Mouse (Mus musculus): ENCODE data around the gene Prpf38b. TPM values are rescaled to one million over a fixed set of nuclear protein-coding genes. Genes with fewer than 3 reads are reported as not detected.
A peak's percentile ranks its signal among the peaks of the same experiment; 100 is the strongest.

Gene Prpf38b
- polyA plus RNA-seq (2016; fragmentation: Nextera tagmentation; extraction: Ambion mirVana), result 77.1 and 80.7 TPM in 2 replicates

DNA sequence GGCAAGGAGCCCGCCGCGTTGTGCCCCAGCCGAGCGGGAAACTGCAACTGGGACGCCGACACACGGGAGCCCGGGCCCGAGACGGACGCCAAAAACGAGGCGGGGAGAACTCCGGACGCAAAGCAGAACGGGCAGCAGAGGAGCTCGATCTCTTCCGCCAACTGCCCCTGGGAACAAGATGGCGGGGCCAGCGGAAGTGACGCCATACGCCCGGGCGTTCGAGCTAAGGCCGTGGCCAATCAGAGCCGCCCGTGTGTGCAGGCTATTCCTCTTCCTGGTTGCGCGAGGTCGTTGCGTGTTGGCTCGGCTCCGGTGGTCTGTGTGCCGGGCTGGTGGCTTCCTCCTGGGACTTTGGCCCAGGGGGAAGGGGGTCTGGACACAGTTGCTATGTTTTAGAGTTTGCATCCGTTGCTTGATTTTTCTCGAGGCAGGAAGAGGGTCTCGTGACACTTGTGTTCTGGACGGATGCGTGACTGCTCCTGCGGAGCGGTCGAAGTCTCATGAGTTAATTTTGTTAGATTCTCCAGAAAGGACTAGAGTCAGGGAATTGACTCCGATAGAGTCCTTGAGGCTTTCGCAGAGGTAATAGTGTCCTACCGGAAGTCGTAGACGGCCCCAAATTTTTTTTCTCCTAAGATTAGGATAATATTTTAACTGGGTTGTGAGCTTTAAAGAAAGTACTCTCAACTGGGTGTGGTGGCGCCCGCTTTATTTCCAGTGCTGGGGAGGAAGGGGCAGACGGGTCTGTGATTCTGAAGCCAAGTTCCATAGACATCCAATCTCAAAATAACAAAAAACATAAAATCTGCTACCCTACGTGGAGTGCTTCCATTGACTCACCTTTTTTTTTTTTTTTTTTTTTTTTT lies at the start of gene Prpf38b:
Prpf38b (minus strand) TSS at position 180 of the 866 bp plus-strand sequence.
- peaks cover 20% of the 10 kb centered on the region for H3K4me1 ChIP-seq
- 2% methylated on average over 53 of the region's 53 CpGs for WGBS
- H3K27me3 ChIP-seq (replicated peaks; ENCODE audit: low read depth, poor library complexity, severe bottlenecking), result no peaks in the 10 kb centered on the region
- peaks cover 19% of the 10 kb centered on the region for H3K36me3 ChIP-seq (replicated peaks)
- DNase-seq (ENCODE audit: low spot score), result peak; percentile 98
- H3K4me3 ChIP-seq, result peak within 1 kb of the TSS; percentile 84
- H3K27ac ChIP-seq (replicated peaks), result peak within 1 kb of the TSS; percentile 97
- no peaks in the 10 kb centered on the region for H3K9me3 ChIP-seq

DNA sequence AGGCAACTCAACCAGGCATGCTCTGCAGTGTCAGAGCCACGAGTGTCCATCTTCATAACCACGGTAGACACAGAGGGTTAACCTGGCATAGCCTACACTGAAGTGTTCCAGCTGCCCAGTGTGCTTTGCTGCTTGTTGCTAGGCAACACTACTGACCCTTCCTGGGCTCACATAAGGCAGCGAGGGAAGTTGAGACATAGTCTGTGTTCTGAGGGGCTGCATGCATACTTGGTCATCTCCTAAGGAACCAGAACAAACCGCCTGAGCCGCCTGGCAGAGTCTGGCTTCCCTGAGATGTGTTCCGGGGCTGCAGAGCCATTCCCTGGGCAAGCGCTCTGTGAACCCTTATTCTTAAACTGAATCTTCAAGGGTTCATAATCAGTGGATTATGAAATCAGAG lies 49.7 kb upstream of the Prpf38b start:
- peak overlapping the region; percentile 67 for H3K27ac ChIP-seq (replicated peaks)
- H3K4me3 ChIP-seq, result no peak overlapping the region
- WGBS, result 58% methylated on average over 7 of the region's 7 CpGs
- no peaks in the 10 kb centered on the region for H3K9me3 ChIP-seq
- no peaks in the 10 kb centered on the region for H3K36me3 ChIP-seq (replicated peaks)
- H3K4me1 ChIP-seq, result peaks cover 14% of the 10 kb centered on the region
- peak; percentile 21 for DNase-seq (ENCODE audit: low spot score)
- H3K27me3 ChIP-seq (replicated peaks; ENCODE audit: low read depth, poor library complexity, severe bottlenecking), result no peaks in the 10 kb centered on the region

DNA sequence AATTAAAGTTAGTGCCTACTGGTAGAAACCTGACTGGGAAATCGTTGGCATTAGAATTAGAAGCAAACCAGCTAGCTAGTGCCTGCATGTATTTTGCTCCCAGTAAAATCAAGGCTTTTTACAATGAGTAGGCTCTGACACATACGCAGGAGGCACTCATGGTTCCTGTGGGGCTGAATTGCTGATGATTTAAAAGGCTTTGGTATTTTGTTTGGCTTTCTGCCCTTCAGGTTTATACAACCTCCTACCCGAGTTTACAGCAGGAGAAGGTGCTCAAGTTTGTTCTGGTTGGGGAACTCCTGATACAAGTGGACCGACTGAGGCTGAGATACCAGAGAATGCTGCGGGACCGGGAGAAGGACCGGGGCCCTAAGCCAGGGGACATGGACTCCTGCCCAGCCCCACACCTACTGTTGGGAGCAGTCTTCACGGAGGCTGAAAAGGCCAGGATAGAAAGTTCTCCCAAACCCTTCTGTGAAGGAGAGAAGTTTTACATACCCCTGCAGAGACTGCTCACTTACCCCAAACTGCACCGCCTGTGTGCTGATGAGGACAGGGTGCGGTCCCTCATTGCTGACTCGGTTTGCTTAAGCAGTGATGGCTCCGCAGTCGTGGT lies 48.3 kb upstream of the Prpf38b start:
- DNase-seq (ENCODE audit: low spot score), result no peak
- Histone ChIP-seq H3K27ac (replicated peaks) (no peak overlapping the region), H3K4me3 (no peak overlapping the region), H3K36me3 (replicated peaks) (no peaks in the 10 kb centered on the region), H3K9me3 (no peaks in the 10 kb centered on the region), H3K27me3 (replicated peaks; ENCODE audit: low read depth, poor library complexity, severe bottlenecking) (no peaks in the 10 kb centered on the region), H3K4me1 (peaks cover 14% of the 10 kb centered on the region)
- 82% methylated on average over 13 of the region's 13 CpGs for WGBS

- peaks cover 14% of the 10 kb centered on the region for H3K4me1 ChIP-seq
- H3K27ac ChIP-seq (replicated peaks), result no peak overlapping the region
- no peak overlapping the region for H3K4me3 ChIP-seq
- H3K9me3 ChIP-seq, result no peaks in the 10 kb centered on the region
- H3K27me3 ChIP-seq (replicated peaks; ENCODE audit: low read depth, poor library complexity, severe bottlenecking), result no peaks in the 10 kb centered on the region
- no peak for DNase-seq (ENCODE audit: low spot score)
- H3K36me3 ChIP-seq (replicated peaks), result no peaks in the 10 kb centered on the region
These were observed 46.4 kb upstream of the Prpf38b start for GRCm38 (mm10) chr3:108957976-108958375.

DNA sequence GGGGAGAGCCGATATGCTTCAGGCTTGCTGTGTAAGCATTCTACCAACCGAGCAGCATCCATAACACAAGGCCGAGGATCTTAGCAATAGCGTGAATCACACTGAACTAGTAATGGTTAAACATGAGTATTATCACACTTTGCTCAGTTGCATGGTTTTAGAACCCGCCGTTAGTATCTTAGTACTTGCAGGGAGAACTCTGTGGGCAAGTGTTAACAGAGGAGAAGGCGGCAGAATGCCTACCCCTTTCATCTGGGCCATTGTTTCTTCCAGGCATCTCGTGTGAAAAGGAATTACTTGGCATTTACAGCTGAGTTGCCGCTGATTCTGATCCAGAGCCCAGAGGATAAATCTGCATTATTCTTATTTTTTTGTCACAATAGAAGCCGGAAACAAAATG lies 29.5 kb upstream of the Prpf38b start:
- Histone ChIP-seq H3K27me3 (replicated peaks; ENCODE audit: low read depth, poor library complexity, severe bottlenecking) (no peaks in the 10 kb centered on the region), H3K27ac (replicated peaks) (no peak overlapping the region), H3K9me3 (no peaks in the 10 kb centered on the region), H3K4me3 (no peak overlapping the region), H3K4me1 (peaks cover 6% of the 10 kb centered on the region; the same call in 1 of the 2 replicates), H3K36me3 (replicated peaks) (no peaks in the 10 kb centered on the region)
- DNase-seq (ENCODE audit: low spot score), result no peak
- WGBS, result 88% methylated on average over 10 of the region's 10 CpGs

GRCm38 (mm10) chr3:108940001-108940633 lies 28.6 kb upstream of the Prpf38b start, which contains the start of gene Gm9857:
Gm9857 (minus strand) TSS chr3:108940445.
- H3K27me3 ChIP-seq (replicated peaks; ENCODE audit: low read depth, poor library complexity, severe bottlenecking), result no peaks in the 10 kb centered on the region
- no peaks in the 10 kb centered on the region for H3K9me3 ChIP-seq
- peak within 1 kb of the TSS; percentile 44; the same call in 1 of the 2 replicates for H3K27ac ChIP-seq (replicated peaks)
- peak within 1 kb of the TSS; percentile 52 for H3K4me3 ChIP-seq
- H3K4me1 ChIP-seq, result peaks cover 6% of the 10 kb centered on the region; the same call in 1 of the 2 replicates
- no peaks in the 10 kb centered on the region for H3K36me3 ChIP-seq (replicated peaks)
- DNase-seq (ENCODE audit: low spot score), result peak; percentile 65
- WGBS, result 46% methylated on average over 59 of the region's 59 CpGs

GRCm38 (mm10) chr3:108939573-108939972 lies 28.0 kb upstream of the Prpf38b start, which contains the start of gene Henmt1:
Henmt1 (plus strand) TSS chr3:108939873.
- Histone ChIP-seq H3K27me3 (replicated peaks; ENCODE audit: low read depth, poor library complexity, severe bottlenecking) (no peaks in the 10 kb centered on the region), H3K27ac (replicated peaks) (peak within 1 kb of the TSS; percentile 44; the same call in 1 of the 2 replicates), H3K4me1 (peaks cover 6% of the 10 kb centered on the region; the same call in 1 of the 2 replicates), H3K4me3 (peak within 1 kb of the TSS; percentile 52), H3K9me3 (no peaks in the 10 kb centered on the region), H3K36me3 (replicated peaks) (no peaks in the 10 kb centered on the region)
- no peak for DNase-seq (ENCODE audit: low spot score)
- 84% methylated on average over 5 of the region's 5 CpGs for WGBS

- Histone ChIP-seq H3K4me3 (no peak overlapping the region), H3K9me3 (no peaks in the 10 kb centered on the region), H3K27me3 (replicated peaks; ENCODE audit: low read depth, poor library complexity, severe bottlenecking) (no peaks in the 10 kb centered on the region), H3K4me1 (peaks cover 6% of the 10 kb centered on the region; the same call in 1 of the 2 replicates), H3K27ac (replicated peaks) (no peak overlapping the region), H3K36me3 (replicated peaks) (no peaks in the 10 kb centered on the region)
- no peak for DNase-seq (ENCODE audit: low spot score)
- 91% methylated on average over 5 of the region's 5 CpGs for WGBS
These were observed 27.2 kb upstream of the Prpf38b start for GRCm38 (mm10) chr3:108938691-108939090.

GRCm38 (mm10) chr3:108933557-108933956 lies 22.0 kb upstream of the Prpf38b start:
- DNase-seq (ENCODE audit: low spot score), result no peak
- H3K27ac ChIP-seq (replicated peaks), result no peak overlapping the region
- H3K4me3 ChIP-seq, result no peak overlapping the region
- WGBS, result 94% methylated on average over 6 of the region's 6 CpGs
- H3K9me3 ChIP-seq, result no peaks in the 10 kb centered on the region
- H3K4me1 ChIP-seq, result no peaks in the 10 kb centered on the region
- no peaks in the 10 kb centered on the region for H3K36me3 ChIP-seq (replicated peaks)
- H3K27me3 ChIP-seq (replicated peaks; ENCODE audit: low read depth, poor library complexity, severe bottlenecking), result no peaks in the 10 kb centered on the region

GRCm38 (mm10) chr3:108926308-108926707 lies 14.8 kb upstream of the Prpf38b start:
- 58% methylated on average over 1 of the region's 1 CpGs for WGBS
- H3K27ac ChIP-seq (replicated peaks), result no peak overlapping the region
- H3K36me3 ChIP-seq (replicated peaks), result no peaks in the 10 kb centered on the region
- H3K4me3 ChIP-seq, result no peak overlapping the region
- no peak for DNase-seq (ENCODE audit: low spot score)
- H3K9me3 ChIP-seq, result no peaks in the 10 kb centered on the region
- no peaks in the 10 kb centered on the region for H3K27me3 ChIP-seq (replicated peaks; ENCODE audit: low read depth, poor library complexity, severe bottlenecking)
- no peaks in the 10 kb centered on the region for H3K4me1 ChIP-seq

- no peak overlapping the region for H3K27ac ChIP-seq (replicated peaks)
- H3K4me3 ChIP-seq, result no peak overlapping the region
- no peaks in the 10 kb centered on the region for H3K9me3 ChIP-seq
- H3K36me3 ChIP-seq (replicated peaks), result no peaks in the 10 kb centered on the region
- no peaks in the 10 kb centered on the region for H3K4me1 ChIP-seq
- no peak for DNase-seq (ENCODE audit: low spot score)
- no peaks in the 10 kb centered on the region for H3K27me3 ChIP-seq (replicated peaks; ENCODE audit: low read depth, poor library complexity, severe bottlenecking)
- WGBS, result 91% methylated on average over 4 of the region's 4 CpGs
These were observed 14.2 kb upstream of the Prpf38b start for GRCm38 (mm10) chr3:108925677-108926076.

DNA sequence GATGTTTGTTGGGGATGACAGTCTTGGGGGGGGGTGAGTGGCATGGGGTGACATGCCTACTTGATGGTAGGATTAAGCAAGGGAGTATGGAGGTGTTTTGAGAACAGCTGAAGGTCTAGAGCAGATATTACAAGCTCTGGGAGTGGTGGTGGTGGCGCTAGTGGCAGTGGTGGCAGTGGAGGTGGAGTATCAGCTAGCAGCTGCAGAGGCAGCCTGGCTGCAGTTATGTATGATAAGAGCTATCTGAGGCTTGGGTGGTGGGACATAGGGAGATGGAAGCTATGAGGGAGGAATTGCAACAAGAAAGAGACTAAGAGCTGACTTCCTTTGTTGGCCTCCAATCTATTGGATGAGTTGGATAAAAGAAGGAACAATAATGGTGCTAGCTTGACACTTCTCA lies 10.3 kb upstream of the Prpf38b start:
- WGBS, result 85% methylated on average over 1 of the region's 1 CpGs
- Histone ChIP-seq H3K9me3 (no peaks in the 10 kb centered on the region), H3K4me3 (no peak overlapping the region), H3K4me1 (no peaks in the 10 kb centered on the region), H3K27ac (replicated peaks) (no peak overlapping the region), H3K27me3 (replicated peaks; ENCODE audit: low read depth, poor library complexity, severe bottlenecking) (no peaks in the 10 kb centered on the region), H3K36me3 (replicated peaks) (no peaks in the 10 kb centered on the region)
- DNase-seq (ENCODE audit: low spot score), result no peak
